Mouse (Mus musculus) liver, adult 2 months (tissue): ENCODE data around the gene Rad51b.

Source experiments
- CTCF ChIP-seq: fragments of 200-500 bp; IDR thresholded peaks from 2 replicates; pipeline ENCODE4 v1.5.1; 2011; ENCODE audit warnings: low read depth, low read length, control low read depth
- POLR2A ChIP-seq: fragments of 200-500 bp; IDR thresholded peaks from 2 replicates; pipeline ENCODE4 v1.6.1; 2011; ENCODE audit warnings: low read length, control low read depth; ENCODE audit not compliant: insufficient read depth; ENCODE audit errors: extremely low read depth

- TF ChIP-seq POLR2A (no peak), CTCF (no peak)
These were observed 530.2 kb downstream of the Rad51b start for GRCm38 (mm10) chr12:79827233-79827692.
